Mouse (Mus musculus) telencephalon, adult 2 months (tissue): ENCODE data around the gene Tmc4.
"Not testable (repeated sequence)": the region's sequence is repeated elsewhere in the genome, so short reads cannot be mapped to it uniquely, and the experiment has no call there.

Experiments
- DNase-seq: peaks from one replicate; pipeline ENCODE4 v3.0.0-alpha.2; 2011; ENCODE audit warnings: low read depth, low spot score

Gene Tmc4

GRCm38 (mm10) chr7:3677342-3677741, at the start of gene Tmc4:
TSS of gene Tmc4 (minus strand) at chr7:3677553.
- DNase-seq = no peak

GRCm38 (mm10) chr7:3725459-3725858, 48.1 kb upstream of the Tmc4 start:
- not testable (repeated sequence) for DNase-seq

- not testable (repeated sequence) for DNase-seq
Observed at GRCm38 (mm10) chr7:3720268-3720667, 42.9 kb upstream of the Tmc4 start, which contains the start of gene Pirb. TSS of gene Pirb (minus strand) at chr7:3720391.

GRCm38 (mm10) chr7:3715249-3715648, 37.9 kb upstream of the Tmc4 start:
- no peak for DNase-seq

- DNase-seq = no peak
Observed at GRCm38 (mm10) chr7:3712264-3712942, 35.0 kb upstream of the Tmc4 start.

GRCm38 (mm10) chr7:3709000-3709399, 31.6 kb upstream of the Tmc4 start:
- no peak for DNase-seq

- DNase-seq = not testable (repeated sequence)
Observed at GRCm38 (mm10) chr7:3708447-3708980, 31.2 kb upstream of the Tmc4 start.

GRCm38 (mm10) chr7:3707568-3708413, 30.4 kb upstream of the Tmc4 start:
- DNase-seq = no peak

- peak; percentile 31 for DNase-seq
Observed at GRCm38 (mm10) chr7:3707027-3707426, 29.7 kb upstream of the Tmc4 start.

- no peak for DNase-seq
Observed at GRCm38 (mm10) chr7:3706343-3706934, 29.1 kb upstream of the Tmc4 start.

- DNase-seq = no peak
Observed at GRCm38 (mm10) chr7:3705911-3706310, 28.6 kb upstream of the Tmc4 start.

- not testable (repeated sequence) for DNase-seq
Observed at GRCm38 (mm10) chr7:3705461-3705860, 28.1 kb upstream of the Tmc4 start.

GRCm38 (mm10) chr7:3704475-3704874, 27.1 kb upstream of the Tmc4 start:
- DNase-seq = no peak

GRCm38 (mm10) chr7:3703879-3704441, 26.6 kb upstream of the Tmc4 start, which contains the start of gene Rps9:
TSS of gene Rps9 (plus strand) at chr7:3703993.
- DNase-seq = peak; percentile 98

- DNase-seq = no peak
Observed at GRCm38 (mm10) chr7:3703148-3703878, 26.0 kb upstream of the Tmc4 start.

- DNase-seq = peak; percentile 47
Observed at GRCm38 (mm10) chr7:3698471-3698870, 21.1 kb upstream of the Tmc4 start.

- DNase-seq = not testable (repeated sequence)
Observed at GRCm38 (mm10) chr7:3694949-3695305, 17.6 kb upstream of the Tmc4 start.

GRCm38 (mm10) chr7:3694076-3694948, 17.0 kb upstream of the Tmc4 start:
- peak; percentile 63 for DNase-seq

- no peak for DNase-seq
Observed at GRCm38 (mm10) chr7:3693809-3694075, 16.4 kb upstream of the Tmc4 start.
